Mouse (Mus musculus) erythroblast, embryonic 14.5 days (primary cell): Measurements from ENCODE around the gene Ecd. TPM values are rescaled to one million over a fixed set of nuclear protein-coding genes. Genes with fewer than 3 reads are reported as not detected.

ENCODE experiments used
- H3K27me3 ChIP-seq: 2 replicates; pipeline ENCODE4 v1.6.1; 2012; ENCODE audit warnings: inconsistent platforms; ENCODE audit not compliant: control insufficient read depth
- H3K36me3 ChIP-seq: 2 replicates; pipeline ENCODE4 v1.6.1; 2012; ENCODE audit warnings: mild to moderate bottlenecking, inconsistent platforms; ENCODE audit not compliant: control insufficient read depth
- H3K4me1 ChIP-seq: 2 replicates; pipeline ENCODE4 v1.6.1; 2012; ENCODE audit warnings: inconsistent platforms; ENCODE audit not compliant: control insufficient read depth
- H3K4me3 ChIP-seq: replicated peaks from 2 replicates; pipeline ENCODE3; 2012; ENCODE audit warnings: moderate library complexity, mild to moderate bottlenecking, inconsistent platforms
- H3K9me3 ChIP-seq: 2 replicates; pipeline ENCODE4 v1.6.1; 2012; ENCODE audit warnings: low read length, inconsistent platforms, mixed read lengths; ENCODE audit not compliant: control insufficient read depth
- GATA1 ChIP-seq: IDR thresholded peaks from 2 replicates; pipeline ENCODE4 v1.6.1; 2012; ENCODE audit warnings: low read length, inconsistent platforms, mixed read lengths
- TAL1 ChIP-seq: IDR thresholded peaks from 3 replicates; pipeline ENCODE4 v1.6.1; 2012; ENCODE audit warnings: low read length, inconsistent platforms, mixed read lengths
- polyA plus RNA-seq: library from polyadenylated mRNA; stranded (reverse); fragments of >175 nt; gene quantifications from 2 replicates; pipeline ENCODE4 v1.2.3, GENCODE M21; 2012

Gene Ecd
- polyA plus RNA-seq, 1 experiment: 2.3 TPM

- peak within 1 kb of the TSS; percentile 63 for H3K4me3 ChIP-seq
- no peaks in the 10 kb centered on the region for H3K9me3 ChIP-seq
- H3K4me1 ChIP-seq: peaks cover 17% of the 10 kb centered on the region
- H3K36me3 ChIP-seq: no peaks in the 10 kb centered on the region
- TF ChIP-seq TAL1: no peak
- TF ChIP-seq GATA1: no peak
- H3K27me3 ChIP-seq: no peaks in the 10 kb centered on the region
Observed at GRCm38 (mm10) chr14:20294117-20294892, 53.6 kb downstream of the Ecd start, which contains the start of gene Nudt13. TSS of gene Nudt13 (plus strand) at chr14:20294697.

DNA sequence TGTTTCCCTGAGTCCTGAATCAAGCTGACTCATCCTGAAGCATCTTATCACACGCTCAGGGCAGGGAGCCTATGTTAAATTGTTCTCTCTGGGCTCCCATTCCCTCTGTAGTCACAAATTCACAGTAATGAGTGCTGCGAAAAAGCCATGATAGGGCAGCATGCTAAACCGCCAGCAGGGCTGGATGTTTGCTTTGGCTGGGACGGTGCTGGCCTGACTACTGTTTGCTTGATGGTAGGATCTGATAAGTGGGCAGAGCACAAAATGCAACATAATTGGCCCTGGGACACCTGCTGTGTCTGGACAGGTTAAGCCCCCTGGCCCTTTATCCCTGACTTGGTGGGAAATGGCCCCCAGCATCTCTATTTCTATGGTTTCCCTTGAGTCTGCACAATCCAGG lies 56.5 kb downstream of the Ecd start:
- Histone ChIP-seq H3K36me3 (no peaks in the 10 kb centered on the region), H3K9me3 (no peaks in the 10 kb centered on the region), H3K4me1 (peaks cover 15% of the 10 kb centered on the region), H3K27me3 (no peaks in the 10 kb centered on the region), H3K4me3 (no peak overlapping the region)
- TF ChIP-seq TAL1: no peak
- TF ChIP-seq GATA1: no peak

Other genes with a start within 250 kb of the Ecd start
- gene Saysd1, start 209.6 kb downstream of the Ecd start, polyA plus RNA-seq: 0.13 and 0.26 TPM in 2 replicates
- gene Kcnk5, start 166.3 kb downstream of the Ecd start, polyA plus RNA-seq: 1.6 and 1.9 TPM in 2 replicates
- gene Kcnk16, start 78.9 kb downstream of the Ecd start, polyA plus RNA-seq: 0.03 and 0.05 TPM in 2 replicates
- gene Nudt13, start 53.4 kb downstream of the Ecd start, polyA plus RNA-seq: 0.10 and 0.13 TPM in 2 replicates
- gene Fam149b, start within 50 bp of the Ecd start, polyA plus RNA-seq: 1.1 TPM in 2 replicates
- 24.7 and 28.2 TPM in 2 replicates for gene Dnajc9, start 40.8 kb upstream of the Ecd start, polyA plus RNA-seq
- gene Mrps16, start 45.5 kb upstream of the Ecd start, polyA plus RNA-seq: 1.8 and 2.8 TPM in 2 replicates
- gene Cfap70, start 104.1 kb upstream of the Ecd start, polyA plus RNA-seq: not detected in 2 replicates
- gene Anxa7, start 132.0 kb upstream of the Ecd start, polyA plus RNA-seq: 6.2 and 7.4 TPM in 2 replicates
- 0.05 and 0.07 TPM in 2 replicates for gene Mss51, start 148.8 kb upstream of the Ecd start, polyA plus RNA-seq
- gene Ppp3cb, start 198.5 kb upstream of the Ecd start, polyA plus RNA-seq: 0.27 and 0.46 TPM in 2 replicates